Mouse (Mus musculus): ENCODE measurements around the gene Gsdma3.
"Not testable (repeated sequence)": the region's sequence is repeated elsewhere in the genome, so short reads cannot be mapped to it uniquely, and the experiment has no call there.

Gene Gsdma3

DNA sequence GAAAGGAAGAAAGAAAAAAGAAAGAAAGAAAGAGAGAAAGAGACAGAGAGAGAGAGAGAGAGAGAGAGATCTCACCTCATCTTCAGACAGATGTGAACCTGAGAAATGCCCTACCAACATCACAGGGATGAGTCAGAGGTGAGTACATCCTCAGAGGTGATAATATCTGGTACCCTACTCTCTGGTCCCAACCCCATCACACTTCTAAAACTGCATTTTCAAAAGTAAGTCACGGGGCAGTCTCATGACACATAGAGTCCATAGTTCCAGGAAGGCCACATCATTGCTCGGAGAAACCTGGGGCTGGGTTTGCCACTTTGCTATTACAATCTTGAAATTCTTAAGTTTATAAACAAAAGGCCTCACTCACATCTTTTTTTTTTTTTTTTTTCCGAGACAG, 30.2 kb upstream of the Gsdma3 start:
- DNase-seq (ENCODE audit: low read depth): no peak

DNA sequence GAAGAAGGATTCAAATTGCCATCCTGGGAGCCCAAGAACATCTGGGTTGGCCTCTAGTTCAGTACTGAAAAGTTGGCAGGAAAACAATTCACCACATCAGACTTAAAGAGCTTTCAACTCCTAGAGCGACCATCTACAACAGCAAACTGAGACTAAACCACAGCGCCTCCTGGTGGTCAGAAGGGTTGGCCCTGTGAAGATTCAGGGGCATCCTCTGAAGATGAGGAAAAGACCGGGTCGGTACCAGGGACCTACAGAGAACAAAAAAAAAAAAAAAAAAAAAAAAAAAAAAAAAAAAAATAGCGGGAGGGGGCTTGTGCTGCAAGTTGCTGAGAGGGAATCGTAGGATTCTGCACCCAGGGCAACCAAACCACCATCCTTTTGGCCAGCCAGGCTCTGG, 28.8 kb upstream of the Gsdma3 start:
- peak; percentile 87 for DNase-seq (ENCODE audit: low read depth)

DNA sequence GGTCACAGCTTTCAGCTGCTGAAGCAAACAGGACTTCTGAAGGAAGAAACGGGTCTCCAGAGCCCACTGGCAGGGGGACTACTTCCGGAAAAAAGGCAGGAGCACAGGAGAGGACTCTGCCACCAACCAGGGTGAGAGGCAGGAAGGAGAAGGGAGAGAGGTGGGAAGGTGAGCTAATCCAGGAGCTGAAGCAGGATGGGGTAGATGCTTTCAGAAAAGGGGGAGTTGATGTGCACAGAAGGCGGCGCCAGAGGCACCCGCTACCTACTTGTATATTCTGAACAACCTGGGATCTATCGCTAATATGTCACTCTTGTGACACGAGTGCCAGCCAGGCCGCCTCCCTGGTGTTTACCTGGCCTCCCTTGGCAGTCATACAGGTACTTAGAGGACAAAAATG, 28.2 kb upstream of the Gsdma3 start, which contains the start of gene Lrrc3c:
Gene Lrrc3c, plus strand, starts transcription at position 301 of the 400 bp plus-strand sequence.
- DNase-seq (ENCODE audit: low read depth): no peak

DNA sequence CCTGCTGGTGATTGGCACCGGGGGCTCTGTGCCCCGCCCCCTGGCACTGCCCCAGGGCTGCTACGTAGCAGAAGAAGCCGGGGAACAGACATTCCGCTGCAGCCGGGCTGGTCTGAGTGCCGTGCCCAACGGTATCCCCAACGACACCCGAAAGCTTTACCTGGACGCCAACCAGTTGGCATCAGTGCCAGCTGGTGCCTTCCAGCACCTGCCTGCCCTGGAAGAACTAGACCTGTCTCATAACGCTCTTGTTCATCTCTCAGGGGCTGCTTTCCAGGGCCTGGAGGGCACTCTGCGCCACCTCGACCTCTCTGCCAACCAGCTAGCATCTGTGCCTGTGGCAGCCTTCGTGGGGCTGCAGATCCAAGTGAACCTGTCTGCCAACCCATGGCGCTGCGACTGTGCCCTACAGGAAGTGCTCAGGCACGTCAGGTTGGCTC, 27.3 kb upstream of the Gsdma3 start:
- DNase-seq (ENCODE audit: low read depth): no peak

DNA sequence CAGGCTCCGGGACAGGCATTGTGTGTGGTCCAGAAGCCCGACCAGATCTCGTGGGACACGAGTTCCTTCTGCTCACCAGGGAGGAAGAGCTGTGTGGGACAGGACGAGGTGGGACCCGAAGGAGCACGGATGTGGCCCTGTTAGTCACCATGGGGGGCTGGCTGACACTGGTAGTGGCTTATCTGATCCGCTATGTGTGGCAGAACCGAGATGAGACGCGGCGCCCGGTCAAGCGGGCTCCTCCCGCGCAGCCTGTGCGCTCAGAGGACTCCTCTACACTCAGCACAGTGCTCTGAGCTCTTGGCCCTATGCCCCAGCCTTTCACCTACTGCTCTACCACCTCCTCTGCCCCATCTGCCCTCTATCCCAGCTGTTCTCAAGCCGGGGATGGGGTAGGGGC, 26.9 kb upstream of the Gsdma3 start:
- no peak for DNase-seq (ENCODE audit: low read depth)

DNA sequence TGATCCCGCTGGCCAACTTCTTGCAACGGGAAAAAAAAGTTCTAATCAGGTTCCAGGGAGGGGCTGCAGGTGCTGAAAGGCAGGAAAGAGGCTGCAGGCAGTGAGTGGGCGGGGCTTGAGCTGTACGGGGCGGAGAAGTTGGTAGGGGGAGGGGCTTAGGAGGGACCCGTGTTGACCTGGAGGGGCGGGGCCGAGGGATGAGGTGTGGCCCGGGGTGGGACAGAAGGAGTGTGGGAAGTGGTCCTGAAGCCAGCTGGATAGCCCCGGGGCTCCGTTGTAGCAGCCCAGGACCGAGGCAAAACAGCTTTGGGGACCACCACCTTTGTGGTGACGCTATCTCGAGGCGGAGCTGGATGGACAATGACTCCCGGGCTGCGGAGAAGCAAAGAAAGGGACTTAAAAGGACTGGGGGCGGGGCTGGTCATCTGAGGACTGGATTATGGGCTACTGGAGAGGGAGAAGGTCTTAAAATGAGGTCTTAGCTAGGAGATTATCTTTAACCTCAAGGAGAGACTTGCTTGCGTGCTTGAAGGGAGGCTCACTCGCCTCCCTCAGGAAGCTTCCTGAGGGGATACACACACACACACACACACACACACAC, 24.0 kb upstream of the Gsdma3 start:
- DNase-seq (ENCODE audit: low read depth): no peak

DNA sequence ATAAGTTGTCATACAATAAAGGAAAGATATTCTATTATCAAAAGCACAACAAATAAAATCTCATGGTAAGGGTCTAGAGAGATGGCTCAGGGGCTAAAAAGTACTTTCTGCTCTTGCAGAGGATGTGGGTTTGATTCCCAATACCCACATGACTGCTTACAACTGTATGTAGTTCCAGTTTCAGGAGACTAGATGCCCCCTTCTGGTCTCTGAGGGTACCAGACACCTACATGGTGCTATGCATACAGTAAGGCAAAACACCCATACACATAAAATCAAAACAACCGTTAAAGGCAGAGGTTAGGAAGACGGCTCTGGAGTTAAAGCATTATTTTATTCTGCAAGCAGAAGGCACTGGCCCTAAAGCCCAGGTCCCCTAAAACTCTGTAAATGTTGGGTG, 22.2 kb upstream of the Gsdma3 start:
- no peak for DNase-seq (ENCODE audit: low read depth)

DNA sequence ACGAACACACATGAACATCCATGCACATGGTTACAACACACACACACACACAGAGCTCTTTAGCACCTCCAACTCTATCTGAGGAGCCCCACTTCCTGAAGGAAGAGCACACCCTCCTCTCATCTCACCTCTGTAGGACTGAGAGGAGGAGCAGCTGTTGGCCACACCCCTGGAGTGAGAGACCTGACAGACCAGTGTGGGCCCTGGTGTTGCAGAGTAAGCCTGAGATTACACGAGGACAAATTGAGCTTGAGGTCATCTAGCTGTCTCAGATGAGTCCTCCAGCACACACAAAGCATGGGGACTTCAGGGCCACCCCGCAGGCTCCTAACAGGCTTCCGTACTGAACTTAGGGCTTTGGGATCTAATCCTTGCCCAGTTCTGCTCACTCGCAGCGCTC, 21.2 kb upstream of the Gsdma3 start:
- DNase-seq (ENCODE audit: low read depth): not testable (repeated sequence)

DNA sequence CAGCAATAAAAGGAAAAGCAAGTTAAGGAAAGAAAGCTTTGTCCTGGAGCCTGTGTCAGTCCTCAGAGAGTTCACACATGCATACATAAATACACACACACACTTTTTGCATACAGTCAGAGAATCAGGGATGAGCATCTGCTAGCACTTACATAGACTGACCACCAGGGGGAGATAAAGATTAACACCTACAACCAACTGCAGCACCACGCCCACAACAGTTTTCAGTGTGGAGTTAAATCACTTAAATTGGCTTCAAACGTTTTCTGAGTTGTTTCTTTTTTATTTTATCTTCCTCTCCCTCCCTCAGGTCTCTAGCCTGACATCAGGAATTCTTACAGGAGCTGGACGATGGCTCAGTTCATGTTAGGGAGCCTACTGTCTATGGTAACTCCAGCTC, 19.4 kb upstream of the Gsdma3 start:
- DNase-seq (ENCODE audit: low read depth): peak; percentile 78

DNA sequence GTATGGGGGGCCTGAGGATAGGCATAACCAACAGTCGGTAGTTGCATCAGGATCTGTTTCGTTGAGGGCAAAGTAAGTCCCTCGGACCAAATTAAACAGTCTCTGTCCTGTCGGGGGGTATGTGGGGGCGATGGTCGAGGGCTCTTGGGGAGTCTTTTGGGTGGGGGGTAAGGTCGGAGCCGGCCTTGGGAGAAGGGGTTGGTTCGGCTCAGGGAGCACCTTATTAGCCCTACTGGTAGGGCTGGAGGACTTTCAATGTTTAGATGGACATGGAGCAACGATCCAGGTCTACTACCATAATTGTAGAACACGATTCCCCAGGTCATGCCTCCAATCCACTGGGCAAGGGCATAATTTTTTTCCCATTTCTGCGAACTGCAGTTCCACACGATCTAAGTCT, 5.4 kb upstream of the Gsdma3 start:
- no peak for DNase-seq (ENCODE audit: low read depth)

DNA sequence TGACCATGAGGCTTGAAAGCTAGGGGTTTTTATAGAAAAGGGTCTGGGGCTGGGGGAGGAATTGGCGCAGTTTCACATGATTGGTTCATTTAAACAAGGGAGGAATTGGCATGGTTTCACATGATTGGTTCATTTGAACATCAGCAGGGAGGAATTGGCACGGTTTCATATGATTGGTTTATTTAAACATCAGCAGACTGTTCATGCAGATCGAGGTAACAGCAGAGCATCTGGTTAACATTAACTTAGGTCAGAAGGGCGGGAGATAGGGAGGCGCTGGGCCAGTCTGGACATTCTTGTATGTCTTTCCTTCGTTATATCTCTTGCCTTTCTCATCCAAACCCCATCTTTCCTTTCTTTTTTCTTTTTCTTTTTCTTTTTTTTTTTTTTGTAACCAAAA, 2.2 kb upstream of the Gsdma3 start:
- peak; percentile 15 for DNase-seq (ENCODE audit: low read depth)

DNA sequence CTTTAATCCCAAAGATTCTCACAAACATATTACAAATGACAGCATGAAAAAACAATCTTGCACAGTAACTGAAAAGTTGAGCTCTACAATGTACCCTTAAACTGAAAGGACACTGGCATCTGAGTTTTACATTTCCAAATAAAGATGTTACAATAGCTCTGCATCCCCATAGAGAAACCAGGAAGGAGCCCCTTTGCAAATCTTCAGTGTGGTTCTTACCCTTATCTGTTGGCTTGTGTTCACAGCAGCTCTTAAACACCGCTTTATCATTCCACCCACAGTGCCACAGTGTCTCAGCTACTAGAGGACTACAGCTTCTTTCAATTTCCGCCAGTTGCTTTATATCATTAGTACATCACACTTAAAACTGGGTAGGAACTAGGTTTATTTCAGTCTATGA, 1.8 kb upstream of the Gsdma3 start:
- DNase-seq (ENCODE audit: low read depth): not testable (repeated sequence)

DNA sequence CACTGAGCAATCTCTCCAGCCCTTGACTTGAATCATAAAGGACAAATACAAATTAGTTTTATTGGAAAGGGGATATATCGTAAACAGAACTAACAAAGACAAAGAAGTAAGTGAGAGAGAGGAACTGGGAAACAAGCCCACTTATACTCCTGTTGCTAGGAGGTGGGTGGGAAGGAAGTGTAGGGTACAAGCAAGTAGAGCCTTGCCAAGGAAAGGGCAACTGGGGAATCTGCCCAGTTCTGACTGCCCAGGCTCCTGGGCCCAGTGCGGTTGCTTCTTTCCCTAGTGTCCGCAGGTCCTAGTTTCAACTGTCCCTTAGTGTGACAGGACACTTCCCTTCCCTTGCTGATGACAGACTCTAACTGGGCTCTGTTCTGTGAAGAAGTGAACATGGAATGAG, 2.5 kb downstream of the Gsdma3 start:
- no peak for DNase-seq (ENCODE audit: low read depth)

DNA sequence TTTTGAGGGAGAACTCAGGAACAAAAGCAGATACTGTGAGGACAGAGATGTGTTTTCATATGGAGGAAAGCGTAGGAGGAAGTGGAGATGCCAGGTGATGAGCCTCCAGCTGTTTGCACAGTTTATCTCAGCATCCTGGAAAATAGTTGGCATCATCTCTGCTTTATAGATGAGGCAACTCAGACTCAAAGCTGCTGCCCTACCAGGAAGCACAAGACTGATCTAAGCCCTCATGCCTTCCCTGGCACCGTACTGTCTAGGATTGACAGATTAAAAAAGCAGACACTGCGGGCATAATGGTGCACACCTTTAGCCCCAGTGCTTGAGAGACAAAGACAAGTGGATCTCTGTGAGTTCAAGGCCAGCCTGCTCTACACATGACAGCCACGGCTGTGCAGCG, 4.5 kb downstream of the Gsdma3 start:
- DNase-seq (ENCODE audit: low read depth): no peak

DNA sequence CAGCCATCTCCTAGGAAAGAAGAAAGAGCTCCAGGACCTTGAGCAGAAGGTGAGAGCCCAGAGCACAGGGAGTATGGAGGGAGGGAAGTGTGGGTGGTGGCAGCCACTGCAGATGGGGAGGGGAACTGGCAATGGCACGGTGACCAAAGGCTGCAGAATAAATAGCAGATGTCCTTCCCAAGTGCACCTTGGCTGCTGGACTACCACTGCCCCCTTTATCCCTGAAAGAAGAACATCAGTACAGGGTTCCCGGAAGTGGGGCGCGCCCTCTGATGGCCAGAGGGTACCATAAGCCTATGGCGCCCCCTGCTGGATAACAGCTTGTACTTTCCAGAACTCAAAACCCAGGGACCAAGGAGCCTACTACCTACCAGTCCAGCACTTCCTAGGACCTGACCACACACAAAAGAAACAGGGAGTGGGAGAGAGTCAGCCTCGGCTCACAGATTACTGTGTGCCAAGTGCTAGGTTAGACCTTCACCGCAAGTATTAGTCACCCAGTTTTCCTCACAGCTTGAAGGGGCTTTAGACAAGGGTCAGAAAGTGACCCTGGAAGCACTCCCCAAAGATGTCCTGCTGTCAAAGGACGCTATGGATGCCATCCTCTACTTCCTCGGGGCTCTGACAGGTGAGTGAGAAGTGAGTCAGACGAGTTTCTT, 9.3 kb downstream of the Gsdma3 start:
- peak; percentile 44 for DNase-seq (ENCODE audit: low read depth)

DNA sequence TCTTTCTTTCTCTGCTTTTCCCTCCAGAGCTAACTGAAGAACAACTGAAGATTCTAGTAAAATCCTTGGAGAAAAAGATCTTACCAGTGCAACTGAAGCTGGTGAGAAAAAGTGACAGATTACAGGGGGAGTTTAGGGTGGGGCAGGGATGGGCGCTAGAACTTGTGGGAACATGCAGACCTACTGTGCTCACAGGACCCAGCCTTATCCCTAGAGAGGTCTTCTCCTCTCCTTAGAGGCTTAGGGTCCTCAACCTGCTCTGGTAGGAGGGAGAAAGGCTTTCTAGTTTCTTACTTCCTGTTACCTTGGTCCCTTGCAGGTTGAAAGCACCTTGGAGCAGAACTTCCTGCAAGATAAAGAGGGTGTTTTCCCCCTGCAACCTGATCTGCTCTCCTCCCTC, 11.3 kb downstream of the Gsdma3 start:
- no peak for DNase-seq (ENCODE audit: low read depth)

DNA sequence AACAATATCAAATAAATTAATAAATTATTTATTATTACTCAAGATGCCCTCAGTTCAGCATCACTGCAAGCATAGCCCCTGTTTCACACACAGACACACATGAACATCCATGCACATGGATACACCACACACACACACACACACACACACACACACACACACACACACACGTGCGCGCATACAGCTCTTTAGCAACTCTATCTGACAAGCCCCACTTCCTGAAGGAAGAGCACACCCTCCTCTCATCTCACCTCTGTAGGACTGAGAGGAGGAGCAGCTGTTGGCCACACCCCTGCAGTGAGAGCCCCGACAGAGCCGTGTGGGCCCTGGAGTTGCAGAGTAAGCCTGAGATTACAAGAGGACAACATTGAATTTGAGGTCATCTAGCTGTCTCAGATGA, 13.9 kb downstream of the Gsdma3 start:
- no peak for DNase-seq (ENCODE audit: low read depth)

DNA sequence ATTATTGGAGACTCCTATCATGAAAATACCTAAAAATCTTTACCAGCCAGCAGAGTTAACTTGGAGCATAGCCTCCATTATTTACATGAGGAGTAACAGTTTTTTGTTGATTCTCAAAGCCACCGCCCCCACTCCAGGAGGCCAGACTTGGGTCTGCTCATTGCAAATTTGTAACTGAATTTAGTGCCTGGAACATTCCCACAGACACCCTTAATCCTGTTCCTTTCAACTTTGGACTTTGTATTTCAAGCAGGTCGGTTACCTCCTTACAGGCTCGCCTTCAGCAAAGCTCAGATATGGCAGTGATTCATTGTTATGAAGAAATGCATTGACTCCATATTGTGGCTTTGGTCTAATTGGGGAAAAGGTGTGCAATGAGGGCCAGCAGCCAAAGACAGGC, 18.6 kb downstream of the Gsdma3 start:
- DNase-seq (ENCODE audit: low read depth): no peak

DNA sequence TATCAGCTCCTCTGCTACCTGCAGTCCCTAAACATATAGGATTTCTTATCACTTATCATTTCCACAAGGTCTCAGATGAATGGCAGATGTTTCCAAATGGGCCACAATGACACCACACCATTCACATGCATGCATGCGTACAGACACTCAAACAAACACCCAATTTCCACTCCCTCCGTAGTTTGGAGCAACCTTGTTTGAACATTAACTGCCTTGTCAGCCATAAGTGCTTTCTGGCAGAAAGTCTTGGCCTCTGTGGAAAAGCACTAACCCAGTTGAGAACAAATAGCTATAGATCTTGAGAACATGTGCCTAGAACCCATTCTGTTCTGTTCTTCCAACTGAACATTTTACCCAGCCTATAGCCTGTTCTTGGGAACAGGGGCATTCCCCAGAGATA, 19.8 kb downstream of the Gsdma3 start:
- DNase-seq (ENCODE audit: low read depth): no peak

DNA sequence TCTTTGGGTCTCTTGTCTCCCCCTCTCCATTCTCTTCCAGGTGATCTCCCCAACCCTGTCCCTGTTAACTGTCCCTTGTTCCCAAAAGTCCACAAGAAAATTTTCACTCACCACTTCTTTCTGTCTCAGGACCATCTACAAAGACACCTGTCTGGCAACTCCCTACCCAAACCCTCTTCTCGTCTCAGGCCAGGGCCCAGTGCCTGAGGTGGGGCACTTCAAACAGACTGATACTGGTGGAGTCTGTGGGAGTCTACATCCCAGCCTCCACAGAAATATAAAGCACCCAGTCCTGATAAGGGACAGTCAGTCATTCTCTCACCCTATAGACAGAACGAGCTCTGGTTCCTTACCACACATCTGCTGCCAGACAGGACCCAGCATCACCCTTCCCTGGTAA, 20.3 kb downstream of the Gsdma3 start, which contains the start of gene Gsdma2:
Gene Gsdma2, plus strand, starts transcription at position 301 of the 400 bp plus-strand sequence.
- no peak for DNase-seq (ENCODE audit: low read depth)

DNA sequence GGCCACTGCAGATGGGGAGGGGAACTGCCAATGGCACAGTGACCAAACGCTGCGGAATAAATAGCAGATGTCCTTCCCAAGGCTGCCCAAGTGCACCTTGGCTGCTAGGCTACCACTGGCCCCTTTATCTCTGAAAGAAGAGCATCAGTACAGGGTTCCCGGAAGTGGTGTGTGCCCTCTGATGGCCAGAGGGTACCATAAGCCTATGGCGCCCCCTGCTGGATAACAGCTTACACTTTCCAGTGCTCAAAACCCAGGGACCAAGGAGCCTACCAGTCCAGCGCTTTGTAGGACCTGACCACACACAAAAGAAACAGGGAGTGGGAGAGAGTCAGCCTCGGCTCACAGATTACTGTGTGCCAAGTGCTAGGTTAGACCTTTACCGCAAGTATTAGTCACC, 28.9 kb downstream of the Gsdma3 start:
- DNase-seq (ENCODE audit: low read depth): peak; percentile 61

DNA sequence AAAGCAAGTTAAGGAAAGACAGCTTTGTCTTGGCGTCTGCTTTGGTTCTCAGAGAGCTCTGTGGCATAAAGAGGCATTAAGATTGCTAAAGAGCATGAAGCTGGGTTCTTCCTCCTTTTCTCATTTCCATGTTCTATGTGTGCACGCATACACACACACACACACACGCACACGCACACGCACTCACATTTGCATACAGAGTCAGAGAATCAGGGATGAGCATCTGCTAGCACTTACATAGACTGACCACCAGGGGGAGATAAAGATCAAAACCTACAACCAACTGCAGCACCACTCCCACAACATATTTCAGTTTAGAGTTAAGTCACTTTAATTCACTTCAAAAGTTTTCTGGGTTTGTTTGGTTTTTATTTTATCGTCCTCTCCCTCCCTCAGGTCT, 34.4 kb downstream of the Gsdma3 start:
- DNase-seq (ENCODE audit: low read depth): peak; percentile 80

DNA sequence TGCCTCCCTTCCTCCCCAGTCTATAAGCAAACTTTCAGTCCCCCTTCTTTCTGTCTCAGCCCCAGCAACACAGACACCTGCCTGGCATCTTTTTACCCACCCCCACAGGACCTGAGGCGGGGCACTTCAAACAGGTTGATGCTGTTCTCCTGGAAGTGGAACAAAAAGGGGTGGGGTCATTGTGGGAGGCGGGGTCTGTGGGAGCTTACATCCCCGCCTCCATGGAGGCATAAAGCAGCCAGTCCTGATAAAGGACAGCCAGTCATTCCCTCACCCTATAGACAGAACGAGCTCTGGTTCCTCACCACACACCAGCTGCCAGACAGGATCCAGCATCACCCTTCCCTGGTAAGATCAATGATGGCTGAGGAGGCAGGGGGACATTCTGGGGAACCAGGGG, 37.9 kb downstream of the Gsdma3 start, which contains the start of gene Gsdma:
Gene Gsdma, plus strand, starts transcription at position 261 of the 400 bp plus-strand sequence.
- no peak for DNase-seq (ENCODE audit: low read depth)

DNA sequence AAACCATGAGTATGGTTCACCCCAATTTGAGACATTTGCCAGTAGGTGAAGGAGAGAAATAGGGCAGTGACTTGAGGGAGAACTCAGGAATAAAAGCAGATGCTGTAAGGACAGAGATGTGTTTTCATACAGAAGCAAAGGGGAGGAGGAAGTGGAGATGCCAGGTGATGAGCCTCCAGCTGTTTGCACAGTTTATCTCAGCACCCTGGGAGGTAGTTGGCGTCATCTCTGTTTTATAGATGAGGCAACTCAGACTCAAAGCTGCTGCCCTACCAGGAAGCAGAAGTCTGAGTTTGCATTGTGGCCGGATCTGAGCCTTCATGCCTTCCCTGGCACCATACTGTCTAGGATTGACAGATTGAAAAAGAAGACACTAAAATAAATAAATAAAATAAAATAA, 42.8 kb downstream of the Gsdma3 start:
- no peak for DNase-seq (ENCODE audit: low read depth)

All from NIH3T3 (cell line).